Mouse (Mus musculus) embryonic facial prominence, embryonic 11.5 days (tissue): Measurements from ENCODE around the gene Chga. TPM values are rescaled to one million over a fixed set of nuclear protein-coding genes. Genes with fewer than 3 reads are reported as not detected.

Source experiments
- ATAC-seq: fragments of 200-750 bp; cut with Nextera tagmentation; replicated peaks from 2 replicates; pipeline ENCODE4 v1.8.0; 2017; ENCODE audit warnings: low read depth; ENCODE audit not compliant: insufficient number of reproducible peaks, low FRiP score, low TSS enrichment
- DNase-seq: peaks from one replicate; pipeline ENCODE4 v3.0.0-alpha.2; 2015; ENCODE audit warnings: low spot score
- H3K27ac ChIP-seq: fragments of 300-500 bp; sonication (generic); replicated peaks from 2 replicates; pipeline ENCODE4 v1.5.1; 2014; ENCODE audit warnings: mild to moderate bottlenecking, low read depth, low read length, control low read depth
- H3K27me3 ChIP-seq: fragments of 300-500 bp; sonication (generic); 2 replicates; pipeline ENCODE4 v1.6.1; 2014; ENCODE audit warnings: mild to moderate bottlenecking, low read length, moderate library complexity, mixed read lengths; ENCODE audit not compliant: control insufficient read depth, insufficient read depth
- H3K36me3 ChIP-seq: fragments of 300-500 bp; sonication (generic); replicated peaks from 2 replicates; pipeline ENCODE4 v1.6.1; 2014; ENCODE audit warnings: low read depth, mild to moderate bottlenecking, low read length, moderate library complexity, mixed read lengths; ENCODE audit not compliant: control insufficient read depth, insufficient read depth
- H3K4me1 ChIP-seq: fragments of 300-500 bp; sonication (generic); 2 replicates; pipeline ENCODE4 v1.6.1; 2014; ENCODE audit warnings: low read length, mixed read lengths; ENCODE audit not compliant: control insufficient read depth, insufficient read depth
- H3K4me2 ChIP-seq: fragments of 300-500 bp; sonication (generic); 2 replicates; pipeline ENCODE4 v1.6.1; 2014; ENCODE audit warnings: low read depth, mild to moderate bottlenecking, control low read depth, low read length, moderate library complexity
- H3K4me3 ChIP-seq: fragments of 300-500 bp; sonication (generic); 2 replicates; pipeline ENCODE4 v1.5.1; 2014; ENCODE audit warnings: low read depth, low read length, control low read depth
- H3K9ac ChIP-seq: fragments of 300-500 bp; sonication (generic); replicated peaks from 2 replicates; pipeline ENCODE4 v1.6.1; 2014; ENCODE audit warnings: mild to moderate bottlenecking, control low read depth, low read length
- H3K9me3 ChIP-seq: fragments of 300-500 bp; sonication (generic); replicated peaks from 2 replicates; pipeline ENCODE4 v1.6.1; 2016; ENCODE audit warnings: mild to moderate bottlenecking, low read length, inconsistent platforms, mixed read lengths; ENCODE audit not compliant: control insufficient read depth
- WGBS: fragments of 180-500 bp; shearing (Covaris S2); extraction: QIAGEN DNeasy Blood & Tissue Kit; methylation state at CpG from one replicate; pipeline ENCODE4 v1.1.7; 2014; 5-methylcytosine and 5-hydroxymethylcytosine counted together
- polyA plus RNA-seq: library from polyadenylated mRNA; unstranded; fragments of >200 nt; fragmentation: Nextera tagmentation; extraction: Ambion mirVana; gene quantifications from 2 replicates; pipeline ENCODE4 v1.2.1, GENCODE M21; 2014

The Chga gene
- polyA plus RNA-seq, 1 experiment from 2014 or later = 6.5 TPM

GRCm38 (mm10) chr12:102579041-102579440, 24.3 kb downstream of the Chga start:
- WGBS = 65% methylated on average over 6 of the region's 6 CpGs
- Histone ChIP-seq H3K9me3 (no peaks in the 10 kb centered on the region), H3K36me3 (no peaks in the 10 kb centered on the region), H3K4me2 (no peak overlapping the region), H3K4me3 (no peak overlapping the region), H3K4me1 (no peaks in the 10 kb centered on the region), H3K27ac (no peak overlapping the region), H3K9ac (no peak overlapping the region), H3K27me3 (no peaks in the 10 kb centered on the region)
- peak; percentile 77 for DNase-seq
- ATAC-seq = peak; percentile 34; the same call in 1 of the 2 replicates

GRCm38 (mm10) chr12:102581579-102582196, 26.9 kb downstream of the Chga start:
- 77% methylated on average over 5 of the region's 5 CpGs for WGBS
- H3K36me3 ChIP-seq = no peaks in the 10 kb centered on the region
- H3K4me1 ChIP-seq = no peaks in the 10 kb centered on the region
- no peak overlapping the region for H3K9ac ChIP-seq
- ATAC-seq = no peak
- H3K9me3 ChIP-seq = no peaks in the 10 kb centered on the region
- no peak overlapping the region for H3K4me3 ChIP-seq
- no peak overlapping the region for H3K4me2 ChIP-seq
- H3K27ac ChIP-seq = no peak overlapping the region
- no peak for DNase-seq
- H3K27me3 ChIP-seq = no peaks in the 10 kb centered on the region

GRCm38 (mm10) chr12:102582441-102582840, 27.7 kb downstream of the Chga start:
- Histone ChIP-seq H3K27ac (no peak overlapping the region), H3K9me3 (no peaks in the 10 kb centered on the region), H3K4me1 (no peaks in the 10 kb centered on the region), H3K9ac (no peak overlapping the region), H3K27me3 (no peaks in the 10 kb centered on the region), H3K4me2 (no peak overlapping the region), H3K4me3 (no peak overlapping the region), H3K36me3 (no peaks in the 10 kb centered on the region)
- DNase-seq (no peak), ATAC-seq (no peak)
- 56% methylated on average over 11 of the region's 11 CpGs for WGBS

- DNase-seq (no peak), ATAC-seq (no peak)
- Histone ChIP-seq H3K9me3 (no peaks in the 10 kb centered on the region), H3K4me2 (no peak overlapping the region), H3K4me3 (no peak overlapping the region), H3K9ac (no peak overlapping the region), H3K4me1 (no peaks in the 10 kb centered on the region), H3K27me3 (no peaks in the 10 kb centered on the region), H3K36me3 (no peaks in the 10 kb centered on the region), H3K27ac (no peak overlapping the region)
- WGBS = 87% methylated on average over 3 of the region's 3 CpGs
Observed at GRCm38 (mm10) chr12:102585390-102585789, 30.6 kb downstream of the Chga start.

- Histone ChIP-seq H3K4me2 (no peak overlapping the region), H3K4me1 (no peaks in the 10 kb centered on the region), H3K36me3 (no peaks in the 10 kb centered on the region), H3K4me3 (no peak overlapping the region), H3K27ac (no peak overlapping the region), H3K27me3 (no peaks in the 10 kb centered on the region), H3K9ac (no peak overlapping the region), H3K9me3 (no peaks in the 10 kb centered on the region)
- no peak for DNase-seq
- WGBS = 78% methylated on average over 9 of the region's 9 CpGs
- ATAC-seq = no peak
Observed at GRCm38 (mm10) chr12:102586286-102586881, 31.6 kb downstream of the Chga start.

- H3K9ac ChIP-seq = no peak overlapping the region
- DNase-seq = no peak
- no peak overlapping the region for H3K27ac ChIP-seq
- no peak overlapping the region for H3K4me3 ChIP-seq
- H3K27me3 ChIP-seq = no peaks in the 10 kb centered on the region
- WGBS = 87% methylated on average over 8 of the region's 8 CpGs
- H3K4me1 ChIP-seq = no peaks in the 10 kb centered on the region
- H3K36me3 ChIP-seq = no peaks in the 10 kb centered on the region
- no peak for ATAC-seq
- H3K4me2 ChIP-seq = no peak overlapping the region
- no peaks in the 10 kb centered on the region for H3K9me3 ChIP-seq
Observed at GRCm38 (mm10) chr12:102587106-102587505, 32.3 kb downstream of the Chga start.

GRCm38 (mm10) chr12:102590711-102591360, 36.1 kb downstream of the Chga start:
- no peaks in the 10 kb centered on the region for H3K27me3 ChIP-seq
- H3K9me3 ChIP-seq = no peaks in the 10 kb centered on the region
- no peak overlapping the region for H3K4me3 ChIP-seq
- no peak overlapping the region for H3K4me2 ChIP-seq
- H3K4me1 ChIP-seq = no peaks in the 10 kb centered on the region
- 90% methylated on average over 17 of the region's 17 CpGs for WGBS
- DNase-seq (no peak), ATAC-seq (no peak)
- H3K9ac ChIP-seq = no peak overlapping the region
- no peaks in the 10 kb centered on the region for H3K36me3 ChIP-seq
- H3K27ac ChIP-seq = no peak overlapping the region

GRCm38 (mm10) chr12:102593699-102594098, 38.9 kb downstream of the Chga start:
- ATAC-seq = no peak
- H3K4me2 ChIP-seq = no peak overlapping the region
- H3K27me3 ChIP-seq = no peaks in the 10 kb centered on the region
- H3K9me3 ChIP-seq = no peaks in the 10 kb centered on the region
- WGBS = 68% methylated on average over 9 of the region's 9 CpGs
- H3K36me3 ChIP-seq = no peaks in the 10 kb centered on the region
- no peak overlapping the region for H3K4me3 ChIP-seq
- no peaks in the 10 kb centered on the region for H3K4me1 ChIP-seq
- H3K27ac ChIP-seq = no peak overlapping the region
- no peak for DNase-seq
- no peak overlapping the region for H3K9ac ChIP-seq
